ENCODE assay signal across 9 mouse cellular contexts in genomic region chr4:42954297-42954696, GRCm38 (mm10). TPM values are rescaled to one million over a fixed set of nuclear protein-coding genes. Genes with fewer than 3 reads are reported as not detected.
A peak's percentile ranks its signal among the peaks of the same experiment; 100 is the strongest.
DNase-seq lines count a peak whose midpoint lies in the region; ATAC-seq and TF ChIP-seq lines count a peak whose summit lies in the region.
"Had no signal": no experiment of that assay in that cellular context is flagged by ENCODE, and none has a peak within 500 bp of the region (broad histone marks: within the 10 kb centered on the region; RNA-seq: fewer than 3 reads in every experiment).

No protein-coding gene starts in this region.

- no peak for ATAC-seq in liver, embryonic 12.5 days
- no peak for ATAC-seq in limb, embryonic 14.5 days (ENCODE audit: low FRiP score, low read depth)

- no peaks in the 10 kb centered on the region for H3K9me3 ChIP-seq in liver, embryonic 12.5 days (replicated peaks)
- H3K9me3 ChIP-seq in limb, embryonic 14.5 days (ENCODE audit: control insufficient read depth, low read length), result no peaks in the 10 kb centered on the region

- H3K27ac ChIP-seq in liver, embryonic 12.5 days, result no peak overlapping the region
- no peak overlapping the region for H3K27ac ChIP-seq in limb, embryonic 14.5 days (replicated peaks; ENCODE audit: low read depth, low read length)
- H3K27ac ChIP-seq: macrophage had no signal

- WGBS in liver, embryonic 12.5 days (ENCODE audit: insufficient replicate concordance), result 13% methylated on average over 10 of the region's 10 CpGs
- 14% methylated on average over 10 of the region's 10 CpGs for WGBS in limb, embryonic 14.5 days

- intact Hi-C loops in gastrocnemius, postnatal 14 days (cut with DNase I; ENCODE audit: low total_unique reads), result no loop called here

- H3K4me1 ChIP-seq in liver, embryonic 12.5 days, result peaks cover 15% of the 10 kb centered on the region
- H3K4me1 ChIP-seq in limb, embryonic 14.5 days (ENCODE audit: control insufficient read depth, insufficient read depth, low read length), result peaks cover 6% of the 10 kb centered on the region

- no peaks in the 10 kb centered on the region for H3K36me3 ChIP-seq in liver, embryonic 12.5 days
- H3K36me3 ChIP-seq in limb, embryonic 14.5 days (ENCODE audit: control insufficient read depth, insufficient read depth, low read length), result peaks cover 18% of the 10 kb centered on the region; the same call in 1 of the 2 replicates

- H3K4me3 ChIP-seq in liver, embryonic 12.5 days, result no peak overlapping the region
- H3K4me3 ChIP-seq in limb, embryonic 14.5 days (replicated peaks; ENCODE audit: low read length), result no peak overlapping the region

- peaks cover 44% of the 10 kb centered on the region for H3K27me3 ChIP-seq in liver, embryonic 12.5 days (replicated peaks)
- no peaks in the 10 kb centered on the region for H3K27me3 ChIP-seq in limb, embryonic 14.5 days (ENCODE audit: control insufficient read depth, insufficient read depth, low read length)

- peak; percentile 64 for DNase-seq in liver
- DNase-seq in cerebellum, postnatal 4 days (ENCODE audit: low spot score in 2 of 2), result peak; percentile 76 to 89
- DNase-seq in gastrocnemius, postnatal 14 days, result peak; percentile 77
- DNase-seq in induced T-regulatory cell, adult 2 months (ENCODE audit: low read depth), result peak; percentile 62
- DNase-seq in limb, embryonic 14.5 days (ENCODE audit: low spot score), result peak; percentile 85
- DNase-seq in neural tube, embryonic 10.5 days (ENCODE audit: extremely low spot score, low spot score), result peak; percentile 75
- peak; percentile 89 for DNase-seq in testis, postnatal 10 days (ENCODE audit: low spot score)

- no peak overlapping the region for H3K4me2 ChIP-seq in liver, embryonic 12.5 days
- no peak overlapping the region for H3K4me2 ChIP-seq in limb, embryonic 14.5 days (replicated peaks; ENCODE audit: low read depth, low read length, severe bottlenecking)

- H3K9ac ChIP-seq in liver, embryonic 12.5 days, result no peak overlapping the region
- H3K9ac ChIP-seq in limb, embryonic 14.5 days (ENCODE audit: low read depth, low read length, severe bottlenecking), result no peak overlapping the region

- no peak for TF ChIP-seq POLR2A in limb, embryonic 14.5 days (IDR thresholded peaks at IDR 0.05; ENCODE audit: borderline replicate concordance, extremely low read depth, insufficient read depth, insufficient read length)

RNA-seq across cellular contexts. Expression of gene Dnajb5, which starts 4.7 kb away (rescaled TPM):
- 0.94 and 1.2 TPM in 2 replicates for polyA plus RNA-seq in liver, embryonic 12.5 days (2016; fragmentation: Nextera tagmentation; extraction: Ambion mirVana)
- total RNA-seq in gastrocnemius, postnatal 14 days (2021), result 100 to 1,000 TPM; 118 to 161 TPM
- polyA plus RNA-seq in limb, embryonic 14.5 days (2012; rRNA removed), result 16.9 and 17.4 TPM in 2 replicates
- 7.4 and 7.6 TPM in 2 replicates for polyA plus RNA-seq in limb, embryonic 14.5 days (2014; fragmentation: Nextera tagmentation; extraction: Ambion mirVana)

RNA-seq across cellular contexts. Expression of gene 1700022I11Rik, which starts 15.1 kb away (rescaled TPM):
- polyA plus RNA-seq in liver, embryonic 12.5 days (2016; fragmentation: Nextera tagmentation; extraction: Ambion mirVana), result 0.20 and 0.47 TPM in 2 replicates
- total RNA-seq in gastrocnemius, postnatal 14 days (2021), result not detected
- polyA plus RNA-seq in limb, embryonic 14.5 days (2012; rRNA removed), result not detected in 2 replicates
- 0.45 and 0.48 TPM in 2 replicates for polyA plus RNA-seq in limb, embryonic 14.5 days (2014; fragmentation: Nextera tagmentation; extraction: Ambion mirVana)

RNA-seq across cellular contexts. Expression of gene Phf24, which starts 37.8 kb away (rescaled TPM):
- 0.18 and 0.26 TPM in 2 replicates for polyA plus RNA-seq in liver, embryonic 12.5 days (2016; fragmentation: Nextera tagmentation; extraction: Ambion mirVana)
- under 1 TPM; 0.45 to 0.66 TPM for total RNA-seq in gastrocnemius, postnatal 14 days (2021)
- 2.4 and 2.7 TPM in 2 replicates for polyA plus RNA-seq in limb, embryonic 14.5 days (2012; rRNA removed)
- polyA plus RNA-seq in limb, embryonic 14.5 days (2014; fragmentation: Nextera tagmentation; extraction: Ambion mirVana), result 1.1 and 1.2 TPM in 2 replicates
- polyA plus RNA-seq: macrophage had no signal

RNA-seq across cellular contexts. Expression of gene Vcp, which starts 46.0 kb away (rescaled TPM):
- 354 and 366 TPM in 2 replicates for polyA plus RNA-seq in liver, embryonic 12.5 days (2016; fragmentation: Nextera tagmentation; extraction: Ambion mirVana)
- 100 to 1,000 TPM; 260 to 262 TPM for total RNA-seq in gastrocnemius, postnatal 14 days (2021)
- polyA plus RNA-seq in limb, embryonic 14.5 days (2012; rRNA removed), result 194 and 248 TPM in 2 replicates
- polyA plus RNA-seq in limb, embryonic 14.5 days (2014; fragmentation: Nextera tagmentation; extraction: Ambion mirVana), result 468 and 501 TPM in 2 replicates

RNA-seq across cellular contexts. Expression of gene Fancg, which starts 56.0 kb away (rescaled TPM):
- 12.3 and 13.6 TPM in 2 replicates for polyA plus RNA-seq in liver, embryonic 12.5 days (2016; fragmentation: Nextera tagmentation; extraction: Ambion mirVana)
- total RNA-seq in gastrocnemius, postnatal 14 days (2021), result 1 to 10 TPM; 2.2 to 2.6 TPM
- polyA plus RNA-seq in limb, embryonic 14.5 days (2012; rRNA removed), result 31.3 and 33.6 TPM in 2 replicates
- polyA plus RNA-seq in limb, embryonic 14.5 days (2014; fragmentation: Nextera tagmentation; extraction: Ambion mirVana), result 20.1 and 20.4 TPM in 2 replicates
